Mouse (Mus musculus): ENCODE data around the gene Hectd1.

Hectd1 gene

GRCm38 (mm10) chr12:51706673-51707235 is 122.6 kb downstream of the Hectd1 start:
- DNase-seq (ENCODE audit: extremely low read depth, insufficient read length, low spot score) = peak; percentile 28

- DNase-seq (ENCODE audit: extremely low read depth, insufficient read length, low spot score) = no peak
These were observed 123.6 kb downstream of the Hectd1 start for GRCm38 (mm10) chr12:51705778-51706177.

- no peak for DNase-seq (ENCODE audit: extremely low read depth, insufficient read length, low spot score)
These were observed 124.8 kb downstream of the Hectd1 start for GRCm38 (mm10) chr12:51704572-51704971.

GRCm38 (mm10) chr12:51703859-51704258 is 125.5 kb downstream of the Hectd1 start:
- peak; percentile 34 for DNase-seq (ENCODE audit: extremely low read depth, insufficient read length, low spot score)

GRCm38 (mm10) chr12:51701723-51702122 is 127.6 kb downstream of the Hectd1 start:
- DNase-seq (ENCODE audit: extremely low read depth, insufficient read length, low spot score) = no peak

GRCm38 (mm10) chr12:51699623-51700393 is 129.5 kb downstream of the Hectd1 start:
- DNase-seq (ENCODE audit: extremely low read depth, insufficient read length, low spot score) = peak; percentile 36

- DNase-seq (ENCODE audit: extremely low read depth, insufficient read length, low spot score) = no peak
These were observed 133.2 kb downstream of the Hectd1 start for GRCm38 (mm10) chr12:51696157-51696556.

GRCm38 (mm10) chr12:51694966-51695365 is 134.4 kb downstream of the Hectd1 start:
- no peak for DNase-seq (ENCODE audit: extremely low read depth, insufficient read length, low spot score)

- DNase-seq (ENCODE audit: extremely low read depth, insufficient read length, low spot score) = no peak
These were observed 135.2 kb downstream of the Hectd1 start for GRCm38 (mm10) chr12:51694096-51694495.

Data from 3134 (cell line).